Mouse (Mus musculus): ENCODE results near the gene Cacna1i. TPM values are rescaled to one million over a fixed set of nuclear protein-coding genes. Genes with fewer than 3 reads are reported as not detected.

The Cacna1i gene
- total RNA-seq (2021): 10 to 100 TPM; 36.0 to 38.0 TPM
- long read RNA-seq, partial matches to known transcripts: 0 of 11 reads
- long read RNA-seq, other reads (novel, unspliced or antisense): 11 of 11 reads

- DNase-seq (ENCODE audit: low spot score in 2 of 2): peak; percentile 61 to 72
These were observed at the start of gene Cacna1i for GRCm38 (mm10) chr15:80286851-80287415. Gene Cacna1i, plus strand, starts transcription at chr15:80287238.

GRCm38 (mm10) chr15:80248135-80248534 lies 38.9 kb upstream of the Cacna1i start:
- DNase-seq (ENCODE audit: low spot score in 2 of 2): no peak

- DNase-seq (ENCODE audit: low spot score in 2 of 2): no peak
These were observed 38.4 kb upstream of the Cacna1i start for GRCm38 (mm10) chr15:80248596-80248995.

GRCm38 (mm10) chr15:80249672-80250071 lies 37.4 kb upstream of the Cacna1i start:
- no peak for DNase-seq (ENCODE audit: low spot score in 2 of 2)

- DNase-seq (ENCODE audit: low spot score in 2 of 2): no peak
These were observed 36.5 kb upstream of the Cacna1i start for GRCm38 (mm10) chr15:80250586-80250985.

- no peak for DNase-seq (ENCODE audit: low spot score in 2 of 2)
These were observed 33.5 kb upstream of the Cacna1i start for GRCm38 (mm10) chr15:80253530-80253929.

GRCm38 (mm10) chr15:80254207-80254606 lies 32.8 kb upstream of the Cacna1i start:
- no peak for DNase-seq (ENCODE audit: low spot score in 2 of 2)

GRCm38 (mm10) chr15:80254847-80255645 lies 32.0 kb upstream of the Cacna1i start, which contains the start of gene Atf4:
Gene Atf4, plus strand, starts transcription at chr15:80255184.
- peak; percentile 98 for DNase-seq (ENCODE audit: low spot score in 2 of 2)

GRCm38 (mm10) chr15:80255646-80256121 lies 31.4 kb upstream of the Cacna1i start:
- DNase-seq (ENCODE audit: low spot score in 2 of 2): peak; percentile 68 to 75

- no peak for DNase-seq (ENCODE audit: low spot score in 2 of 2)
These were observed 30.8 kb upstream of the Cacna1i start for GRCm38 (mm10) chr15:80256242-80256641.

GRCm38 (mm10) chr15:80256656-80257601 lies 30.1 kb upstream of the Cacna1i start:
- DNase-seq (ENCODE audit: low spot score in 2 of 2): no peak

GRCm38 (mm10) chr15:80257602-80258239 lies 29.3 kb upstream of the Cacna1i start:
- DNase-seq (ENCODE audit: low spot score in 2 of 2): peak in 1 of 2 experiments; percentile 36

- no peak for DNase-seq (ENCODE audit: low spot score in 2 of 2)
These were observed 28.5 kb upstream of the Cacna1i start for GRCm38 (mm10) chr15:80258240-80259170.

- DNase-seq (ENCODE audit: low spot score in 2 of 2): no peak
These were observed 27.5 kb upstream of the Cacna1i start for GRCm38 (mm10) chr15:80259406-80260045.

GRCm38 (mm10) chr15:80260677-80261076 lies 26.4 kb upstream of the Cacna1i start:
- peak; percentile 89 to 91 for DNase-seq (ENCODE audit: low spot score in 2 of 2)

GRCm38 (mm10) chr15:80261100-80261499 lies 25.9 kb upstream of the Cacna1i start:
- DNase-seq (ENCODE audit: low spot score in 2 of 2): no peak

- DNase-seq (ENCODE audit: low spot score in 2 of 2): peak; percentile 86 to 90
These were observed 23.1 kb upstream of the Cacna1i start, which contains the start of gene Rps19bp1 for GRCm38 (mm10) chr15:80263610-80264575. Gene Rps19bp1, minus strand, starts transcription at chr15:80264315.

- DNase-seq (ENCODE audit: low spot score in 2 of 2): peak; percentile 86 to 87
These were observed 20.8 kb upstream of the Cacna1i start for GRCm38 (mm10) chr15:80266281-80266680.
